Mouse (Mus musculus) c-Kit-positive CD71-positive TER-119-positive erythroid progenitor cells, embryonic 14.5 days (primary cell): ENCODE data around the gene Cphx3.
"Not testable (repeated sequence)": the region's sequence is repeated elsewhere in the genome, so short reads cannot be mapped to it uniquely, and the experiment has no call there.

Experiments
- DNase-seq: peaks from one replicate; pipeline ENCODE4 v3.0.0-alpha.2; 2013; ENCODE audit warnings: low spot score

Gene Cphx3

DNA sequence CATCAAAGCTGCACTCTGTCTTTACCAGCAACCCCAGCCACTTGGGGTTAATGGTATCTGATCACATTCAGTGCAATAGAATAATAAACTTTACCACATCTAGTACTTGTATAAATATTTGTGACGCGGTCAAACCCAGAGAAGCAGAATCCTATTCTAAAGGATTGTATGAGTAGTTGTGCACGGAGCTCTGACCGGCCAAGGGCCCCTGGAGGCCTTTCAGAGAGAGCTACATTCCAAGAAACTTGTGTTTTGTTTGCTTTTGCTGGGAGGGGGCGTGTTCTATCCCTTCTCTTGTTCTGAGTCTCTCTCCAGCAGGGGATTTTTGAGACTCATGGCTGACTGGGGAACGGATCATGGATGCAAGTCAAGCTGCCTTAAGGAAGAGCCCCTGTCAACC is 92.9 kb downstream of the Cphx3 start:
- not testable (repeated sequence) for DNase-seq

DNA sequence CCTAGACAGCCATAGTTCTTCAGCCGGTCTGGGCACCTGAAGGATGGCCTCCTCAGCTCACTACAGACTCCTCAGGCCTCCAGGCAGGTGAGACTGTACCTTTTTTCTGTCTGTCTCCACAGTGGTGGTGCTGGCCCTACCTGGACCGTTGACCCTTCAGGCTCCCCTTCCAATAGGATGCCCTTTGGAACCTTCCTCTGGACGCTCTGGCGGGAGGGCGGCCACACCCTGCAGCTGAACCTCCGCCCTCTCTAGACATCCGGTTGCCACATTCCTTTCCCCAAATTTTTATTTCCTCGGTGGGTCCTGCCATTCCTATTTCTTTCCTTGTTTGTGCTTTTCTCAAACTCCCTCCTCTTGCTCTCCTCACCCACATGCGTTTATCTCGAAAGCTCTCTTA is 99.6 kb downstream of the Cphx3 start:
- not testable (repeated sequence) for DNase-seq

- DNase-seq = not testable (repeated sequence)
Measured at GRCm38 (mm10) chr14:26182380-26182779, 100.3 kb downstream of the Cphx3 start, which contains the start of gene Plac9b. Gene Plac9b (minus strand): TSS chr14:26182480.

DNA sequence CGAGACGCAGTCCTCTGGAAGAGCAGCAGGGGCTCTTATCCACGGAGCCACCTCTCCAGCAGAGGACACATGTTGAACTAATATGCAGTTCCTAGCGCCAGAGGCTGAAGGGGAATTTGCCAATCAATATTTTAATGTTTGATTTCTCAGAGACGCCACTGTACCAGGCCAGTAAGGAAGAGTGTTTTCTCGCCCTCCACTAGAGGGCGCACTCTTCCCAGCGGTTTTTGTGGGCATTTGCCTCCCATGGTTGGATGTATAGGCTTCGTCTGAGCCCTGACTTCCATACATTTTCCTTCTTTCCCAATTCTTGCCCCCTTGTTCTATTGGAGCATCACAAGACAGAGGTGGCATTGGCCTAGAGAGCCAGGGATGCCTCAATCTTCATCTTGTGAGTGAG is 104.5 kb downstream of the Cphx3 start:
- not testable (repeated sequence) for DNase-seq

GRCm38 (mm10) chr14:26188361-26188760 is 106.3 kb downstream of the Cphx3 start:
- DNase-seq = not testable (repeated sequence)

GRCm38 (mm10) chr14:26197851-26198250 is 115.8 kb downstream of the Cphx3 start:
- not testable (repeated sequence) for DNase-seq

DNA sequence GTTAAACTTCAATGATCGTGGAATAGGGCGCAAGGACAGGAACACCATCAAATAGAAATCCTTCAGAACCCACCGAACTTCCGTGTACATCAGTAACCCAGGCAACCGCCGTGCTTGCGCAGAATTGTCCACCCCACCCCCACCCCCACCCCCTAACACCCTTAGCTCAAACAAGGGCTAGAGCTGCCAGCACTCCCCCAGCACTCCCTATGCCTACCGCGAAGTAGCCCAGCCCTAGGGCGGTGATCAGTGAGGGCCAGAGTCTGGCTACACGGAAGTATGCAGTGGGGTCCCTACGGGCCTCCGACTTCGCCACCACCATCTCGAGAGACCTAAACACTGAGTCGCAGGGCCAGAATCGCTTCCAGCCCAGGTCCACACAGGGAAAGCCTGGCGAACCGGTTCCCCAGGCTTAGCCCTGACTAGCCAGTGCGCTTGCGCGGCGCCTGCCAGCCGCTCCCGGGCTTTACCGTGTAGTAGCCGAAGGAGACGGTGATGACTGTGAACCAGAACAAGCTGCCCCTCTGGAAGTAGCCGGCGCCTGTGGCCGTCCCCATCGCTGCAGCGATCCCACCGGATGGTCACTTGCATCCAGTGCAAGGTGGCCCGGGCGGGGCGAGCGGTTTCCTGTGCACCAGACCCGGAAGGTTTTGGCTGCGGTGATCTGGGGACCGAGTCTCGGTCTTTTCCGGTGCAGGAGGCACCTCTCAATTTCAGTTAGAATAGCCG is 124.3 kb downstream of the Cphx3 start:
- not testable (repeated sequence) for DNase-seq

DNA sequence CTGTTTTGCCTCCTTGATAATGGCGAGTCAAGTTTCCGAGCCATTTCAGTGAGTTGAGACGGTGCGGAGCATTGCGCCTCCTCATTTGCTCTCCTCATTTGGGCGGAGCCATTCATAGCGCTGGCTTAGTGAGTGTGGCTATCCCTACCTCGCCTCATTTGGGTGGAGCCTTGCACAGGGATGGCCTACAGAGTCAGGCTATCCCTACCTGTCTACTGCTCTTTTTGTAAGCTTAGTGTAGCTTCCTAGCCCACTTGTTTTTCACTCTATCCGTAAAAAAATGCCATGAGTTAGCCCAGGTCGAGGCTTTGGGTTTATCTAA is 124.8 kb downstream of the Cphx3 start, which contains the start of gene Tmem254b:
Gene Tmem254b (minus strand): TSS at position 116 of the 322 bp plus-strand sequence.
- not testable (repeated sequence) for DNase-seq

DNA sequence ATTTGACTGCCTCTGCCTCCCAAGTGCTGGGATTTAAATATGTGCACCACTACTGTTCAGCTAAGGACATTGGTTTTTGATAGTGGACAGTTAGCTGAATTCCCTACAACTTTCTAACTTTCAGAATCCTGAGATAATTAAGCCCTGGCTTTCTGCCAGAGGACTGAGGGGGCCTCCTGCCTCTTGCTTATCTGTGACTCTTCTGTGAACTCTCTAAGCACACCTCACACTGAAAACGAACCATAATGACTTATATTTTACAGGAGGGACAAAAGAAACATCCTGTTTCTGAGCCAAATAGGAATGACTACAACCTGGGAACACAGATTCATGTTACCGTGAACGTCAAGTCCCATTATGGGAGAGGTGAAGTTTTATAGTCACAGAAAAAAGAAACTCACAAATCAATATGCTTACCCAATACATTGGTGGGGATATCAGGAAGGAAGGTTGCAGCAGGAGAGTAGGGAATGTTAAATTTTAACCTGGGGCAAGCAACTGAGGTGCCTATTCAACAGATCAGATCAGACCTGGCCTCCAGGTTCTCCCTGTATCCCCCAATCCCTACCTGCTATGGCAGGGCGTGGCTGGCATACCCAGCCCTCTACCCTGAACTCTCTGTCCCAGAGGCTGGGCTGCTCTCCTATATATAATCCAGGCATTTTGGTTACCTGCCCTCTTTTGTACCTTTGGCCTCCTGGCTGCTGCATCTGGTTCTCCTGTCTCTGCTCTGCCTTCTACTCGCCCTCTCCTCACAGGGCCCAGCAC is 134.3 kb downstream of the Cphx3 start:
- DNase-seq = not testable (repeated sequence)

- not testable (repeated sequence) for DNase-seq
Measured at GRCm38 (mm10) chr14:26237183-26237582, 155.1 kb downstream of the Cphx3 start.

GRCm38 (mm10) chr14:26257756-26258617 is 175.9 kb downstream of the Cphx3 start, which contains the start of gene Duxbl3:
Gene Duxbl3 (plus strand): TSS chr14:26257962.
- DNase-seq = not testable (repeated sequence)

GRCm38 (mm10) chr14:26258729-26259128 is 176.6 kb downstream of the Cphx3 start:
- not testable (repeated sequence) for DNase-seq
